Mouse (Mus musculus) adrenal gland, postnatal 36 days (tissue): ENCODE data around the gene AA986860. TPM values are rescaled to one million over a fixed set of nuclear protein-coding genes. Genes with fewer than 3 reads are reported as not detected.

ENCODE experiments used
- DNase-seq, 2 experiments: peaks; one replicate each; pipeline ENCODE4 v3.0.0; 2021; ENCODE audit warnings: mixed read lengths in 1 of 2
- total RNA-seq, 2 experiments: library from RNA; stranded (reverse); gene quantifications; 2 replicates each; pipeline ENCODE4 v1.2.3; 2021

Gene AA986860
- total RNA-seq, 2 experiments from 2014 or later: 2.7 to 13.1 TPM

DNA sequence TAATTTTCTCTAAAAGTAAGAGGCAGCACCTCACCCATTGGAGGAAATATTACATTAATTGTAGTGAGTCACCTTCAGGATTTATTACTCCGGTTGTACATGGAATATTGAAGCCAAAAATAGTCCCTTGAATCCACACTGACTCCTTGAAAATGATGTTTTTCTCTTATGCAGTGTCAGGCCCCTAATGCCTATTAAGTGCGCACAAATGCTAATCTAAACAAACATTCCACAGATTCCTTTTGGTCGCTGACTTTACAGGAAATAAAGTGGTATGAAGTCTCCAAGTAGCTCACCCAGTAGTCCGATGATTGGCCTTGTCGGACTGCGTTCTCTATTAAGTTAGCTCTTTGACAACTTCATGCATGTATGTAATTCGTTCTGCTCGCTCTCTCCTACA is 3.1 kb downstream of the AA986860 start:
- DNase-seq: no peak

DNA sequence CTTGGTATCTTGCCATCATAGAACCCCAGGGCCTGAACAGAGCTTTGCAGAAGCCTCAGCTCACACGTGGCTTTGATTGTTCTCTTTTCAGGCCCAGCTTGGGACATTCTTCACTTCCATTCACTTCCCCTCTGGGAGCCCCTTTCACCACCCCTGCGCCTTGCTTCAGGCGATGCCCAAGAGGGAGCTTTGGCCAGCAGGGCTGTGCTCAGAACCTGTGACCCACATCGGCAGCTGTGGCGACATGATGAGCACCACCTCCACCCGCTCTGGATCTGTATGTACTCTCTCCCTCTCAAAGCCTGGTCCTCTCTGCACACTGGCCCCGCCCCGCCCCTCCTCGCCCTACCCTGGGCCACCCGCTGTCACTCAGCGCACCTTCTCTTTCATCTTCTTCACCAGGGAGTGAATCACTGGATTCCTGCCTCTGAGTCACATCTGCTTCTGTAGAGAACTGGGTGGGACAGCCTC is 5.7 kb downstream of the AA986860 start:
- DNase-seq: peak; percentile 15 to 30

DNA sequence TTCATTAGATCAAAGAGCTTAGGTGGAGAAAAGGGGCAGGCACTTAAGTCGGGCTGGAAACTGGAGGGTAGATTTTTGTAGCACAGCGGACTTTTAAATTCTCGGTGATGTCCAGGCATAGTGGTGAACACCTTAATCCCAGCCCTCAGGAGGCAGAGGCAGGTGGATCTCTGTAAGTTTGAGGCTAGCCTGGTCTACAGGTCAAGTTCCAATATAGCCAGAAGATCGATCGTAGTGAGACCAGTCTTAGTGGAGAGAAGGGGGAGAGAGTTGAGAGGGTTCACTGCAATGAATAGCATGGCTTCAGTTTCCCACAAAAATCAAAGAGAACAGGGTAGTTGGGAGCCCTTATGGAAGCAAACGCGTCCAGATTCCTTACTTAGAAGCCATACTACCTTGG is 6.1 kb downstream of the AA986860 start:
- DNase-seq: no peak

DNA sequence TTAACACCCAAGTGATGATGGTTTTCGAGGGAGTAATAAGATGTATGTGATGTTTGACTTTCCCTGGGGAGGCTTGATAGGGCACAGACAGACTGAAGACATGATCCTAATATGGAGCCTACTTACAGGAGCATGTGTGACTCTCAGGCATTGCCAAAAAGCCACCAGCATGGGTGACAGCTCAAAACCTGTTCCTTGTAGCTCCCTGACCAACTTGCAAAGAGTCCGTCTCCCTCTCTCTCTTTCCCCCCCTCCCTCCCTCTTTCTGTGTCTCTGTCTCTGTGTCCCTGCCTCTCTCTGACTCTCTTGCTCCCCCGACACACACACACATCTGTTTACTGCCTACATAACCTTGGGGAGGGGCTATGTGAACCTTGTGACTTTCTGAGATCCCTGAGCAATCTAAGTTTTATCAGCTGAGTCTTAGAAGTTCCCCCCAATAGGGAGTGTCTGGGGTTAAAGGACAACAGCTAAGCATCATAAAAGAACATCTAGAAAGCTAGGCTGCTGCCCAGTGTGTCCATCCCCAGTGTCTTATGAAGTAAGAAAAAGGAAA is 6.9 kb downstream of the AA986860 start:
- DNase-seq: no peak

DNA sequence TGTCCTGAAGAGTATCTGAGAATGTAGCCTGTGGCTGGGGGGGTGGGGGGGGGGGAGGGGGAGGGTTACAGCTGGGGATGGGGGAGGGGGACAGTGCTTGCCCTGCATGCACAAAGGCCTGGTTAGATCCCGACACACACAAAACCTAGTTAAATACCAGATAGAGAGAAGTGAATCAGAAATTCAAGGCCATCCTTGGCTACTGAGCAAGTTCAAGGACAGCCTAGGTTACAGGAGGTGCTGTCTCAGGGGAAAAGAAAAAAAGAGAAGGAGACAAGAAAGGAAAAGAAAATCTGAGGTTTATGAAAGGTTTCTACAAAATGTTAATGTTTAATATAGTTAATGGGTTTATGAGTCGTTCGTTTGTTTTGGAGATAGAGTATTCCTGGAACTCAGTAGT is 7.9 kb downstream of the AA986860 start:
- DNase-seq: peak in 1 of 2 experiments; percentile 26

DNA sequence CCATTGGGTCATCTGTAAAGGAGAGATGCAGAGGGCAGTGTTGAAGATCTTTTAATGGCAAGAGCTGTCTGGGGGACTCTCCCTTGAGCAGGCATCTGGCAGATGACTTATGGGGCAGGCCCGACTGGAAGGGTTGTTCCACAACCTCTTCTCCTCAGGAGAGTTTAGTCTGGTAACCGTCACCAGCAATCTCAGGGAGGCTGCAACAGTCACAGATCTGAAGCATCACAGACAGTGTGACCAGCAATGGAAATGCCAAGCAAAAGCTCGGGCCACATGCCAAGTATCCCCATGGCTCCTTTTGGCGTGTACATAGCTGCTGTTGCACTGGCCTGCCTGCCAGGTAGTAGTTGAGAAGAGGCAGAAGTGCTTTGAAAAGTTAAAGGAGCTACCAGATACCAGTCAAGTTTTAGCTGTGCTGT is 8.5 kb downstream of the AA986860 start:
- peak; percentile 30 to 31 for DNase-seq

DNA sequence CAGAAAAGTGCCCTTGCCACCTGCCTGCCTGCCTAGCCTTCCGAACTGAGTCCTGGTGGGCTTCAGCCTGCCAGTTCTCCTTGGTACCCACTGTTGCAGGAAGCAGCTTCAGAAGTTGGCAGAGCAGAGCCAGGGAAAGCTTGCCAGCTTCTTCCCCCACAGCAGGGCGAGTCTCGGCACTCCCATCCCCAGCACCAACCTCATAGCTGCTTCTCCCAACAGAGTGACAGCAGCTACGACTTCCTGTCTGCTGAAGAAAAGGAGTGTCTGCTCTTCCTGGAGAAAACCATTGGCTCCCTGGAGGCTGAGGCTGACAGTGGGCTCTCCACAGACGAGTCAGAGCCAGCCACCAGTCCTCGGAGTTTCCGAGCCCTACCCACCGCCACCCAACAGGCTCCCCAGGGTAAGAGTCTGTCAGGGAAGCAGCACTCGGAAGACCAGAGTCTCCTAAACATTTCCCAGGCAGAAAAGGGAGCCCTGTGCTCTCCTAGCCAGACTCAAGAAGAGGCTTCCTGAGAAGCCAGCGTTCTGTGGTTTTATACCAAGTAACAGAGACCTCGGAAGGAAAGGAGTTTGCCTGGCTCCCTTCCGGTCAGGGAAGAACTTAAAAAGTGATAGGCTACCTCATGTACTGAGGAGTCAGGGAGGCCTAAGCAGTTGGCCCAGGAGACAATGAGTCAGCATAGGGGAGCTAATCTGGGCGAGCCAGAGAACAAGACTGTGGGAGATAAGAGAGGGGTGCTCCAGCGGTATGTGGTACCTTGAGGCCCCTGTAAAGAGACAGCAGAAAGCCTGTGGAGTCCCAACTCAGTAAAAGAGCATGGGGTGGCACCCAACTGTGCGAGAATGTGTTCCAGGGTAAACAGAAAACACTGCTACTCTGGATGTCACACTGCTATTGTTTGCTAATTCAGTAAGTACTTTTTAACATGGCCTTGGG is 9.3 kb downstream of the AA986860 start:
- DNase-seq: no peak

DNA sequence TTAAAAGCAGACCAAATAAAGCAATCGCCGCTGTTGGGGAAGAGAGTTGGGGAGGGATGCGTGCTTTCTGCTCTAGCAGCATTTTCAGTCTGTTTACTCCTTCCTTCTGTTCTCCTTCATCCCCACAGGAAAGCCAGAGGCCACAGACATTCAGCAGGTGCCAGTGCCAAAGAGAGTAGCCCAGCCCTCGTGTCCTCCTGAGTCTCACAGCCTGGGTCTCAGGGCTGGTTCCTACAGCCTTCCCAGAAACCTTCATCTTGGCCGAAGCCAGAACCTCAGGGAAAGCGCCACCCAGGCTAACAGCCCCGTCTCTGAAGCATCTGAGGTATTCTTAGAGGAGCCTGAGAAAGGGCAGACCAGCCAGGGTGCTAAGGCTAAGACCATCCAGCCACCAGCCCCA is 10.4 kb downstream of the AA986860 start:
- DNase-seq: no peak

DNA sequence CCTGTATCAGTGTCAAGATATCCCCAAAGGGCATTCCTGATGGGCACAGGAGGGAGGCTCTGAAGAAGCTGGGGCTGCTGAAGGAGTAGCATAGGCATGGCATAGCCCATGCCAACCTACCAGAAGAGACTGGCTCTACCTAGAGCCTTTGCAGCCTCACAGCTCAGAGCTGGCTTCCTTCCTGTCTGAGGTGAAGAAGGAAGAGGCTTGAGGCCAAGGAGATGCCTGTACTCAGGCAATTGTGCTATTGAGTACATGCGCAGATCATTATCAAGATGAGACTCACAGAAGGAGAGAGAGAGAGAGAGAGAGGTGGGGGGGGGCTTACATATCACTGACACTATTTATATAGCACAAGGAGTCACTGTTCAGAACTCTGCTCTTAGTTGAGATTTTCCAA is 12.0 kb downstream of the AA986860 start:
- DNase-seq: no peak

DNA sequence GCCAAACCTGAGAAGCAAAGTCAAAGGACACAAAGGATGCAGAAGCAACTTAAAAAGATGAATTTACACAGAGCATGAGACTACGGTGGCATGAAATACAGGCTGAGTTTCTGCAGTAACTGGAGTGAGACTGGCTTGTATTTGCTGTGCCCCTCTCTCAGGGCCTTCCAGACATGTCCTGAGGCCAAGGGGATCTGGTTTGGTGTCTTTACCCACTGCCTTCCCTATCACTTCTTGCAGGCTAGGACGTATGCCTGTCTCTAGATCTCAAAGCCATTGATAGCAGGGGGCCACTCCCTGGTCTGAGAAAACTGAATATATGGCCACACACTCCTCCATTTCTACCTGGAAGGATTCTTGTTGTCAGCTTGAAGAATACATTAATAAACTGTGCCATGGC is 12.4 kb downstream of the AA986860 start:
- DNase-seq: no peak

DNA sequence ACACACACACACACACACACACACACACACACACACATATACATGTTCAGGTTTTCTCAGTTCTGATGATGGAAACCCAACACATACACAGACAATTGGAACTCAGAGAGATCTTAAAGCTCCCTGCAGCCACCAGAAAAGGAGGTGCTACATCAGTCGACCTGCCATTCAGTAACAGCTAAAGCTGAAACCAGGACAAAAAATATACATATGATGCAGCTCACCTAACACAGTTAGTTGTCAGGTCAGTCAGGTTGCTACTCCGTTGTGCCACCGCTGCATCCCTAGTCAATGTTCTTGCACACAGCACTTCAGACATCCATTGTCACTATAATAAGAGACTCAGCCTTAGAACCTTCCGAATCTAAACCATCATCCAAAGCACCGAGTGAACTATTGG is 13.2 kb downstream of the AA986860 start:
- DNase-seq: no peak

DNA sequence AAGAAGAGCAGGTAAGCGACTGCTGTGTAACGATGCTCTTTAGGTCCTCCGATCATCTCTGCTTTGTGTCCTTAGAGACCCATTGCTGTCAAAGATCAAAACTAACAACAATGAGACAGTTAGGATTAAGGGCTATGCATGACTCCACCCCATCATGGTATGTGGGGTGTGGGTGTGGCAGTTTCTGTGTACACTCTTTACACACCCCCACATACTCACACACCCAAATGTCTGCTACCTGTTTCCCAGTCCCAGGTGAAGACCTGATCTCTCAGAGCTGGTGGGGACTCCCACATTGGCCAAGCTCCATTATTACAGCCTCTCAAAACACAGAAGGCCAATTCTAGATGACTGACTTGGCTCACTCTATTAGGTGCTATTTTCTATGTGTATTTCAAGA is 13.8 kb downstream of the AA986860 start:
- DNase-seq: no peak

DNA sequence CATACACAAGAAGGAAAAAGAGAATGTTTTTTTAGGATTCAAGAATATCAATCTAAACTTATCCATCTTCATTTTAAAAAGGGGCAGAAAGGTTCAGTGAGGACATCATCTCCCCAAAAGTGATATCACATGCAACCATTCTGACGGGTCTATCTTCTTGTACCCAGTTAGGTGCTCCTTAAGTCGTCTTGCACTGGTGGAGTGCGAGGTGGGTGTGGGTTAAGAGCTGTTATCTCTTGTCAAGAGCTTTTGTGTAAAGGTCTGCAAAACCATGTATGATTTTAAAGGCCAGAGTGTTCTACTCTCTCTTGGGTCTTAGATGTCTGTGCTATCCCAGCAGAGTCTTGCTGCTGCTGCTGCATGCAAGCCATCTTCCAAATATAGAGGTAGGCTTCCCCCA is 15.0 kb downstream of the AA986860 start:
- no peak for DNase-seq

DNA sequence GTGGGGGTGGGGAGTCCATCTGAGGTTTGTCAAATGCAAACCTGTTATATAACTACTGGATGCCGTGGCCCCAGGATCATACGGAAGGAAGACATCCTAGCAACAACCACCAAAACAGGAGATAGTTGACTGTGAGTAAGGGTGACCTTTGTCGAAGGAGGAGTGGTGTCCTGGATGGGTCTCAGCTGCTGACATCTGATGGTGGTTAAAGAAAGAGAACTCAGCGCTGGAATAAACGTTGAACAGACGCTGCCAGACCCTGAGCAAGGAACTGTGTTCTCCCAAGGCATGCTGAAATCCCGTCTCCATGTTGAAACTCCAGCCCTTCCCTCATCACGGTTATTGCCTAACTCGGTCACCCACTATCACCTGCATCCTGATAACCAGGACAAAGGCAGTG is 27.9 kb downstream of the AA986860 start:
- no peak for DNase-seq

DNA sequence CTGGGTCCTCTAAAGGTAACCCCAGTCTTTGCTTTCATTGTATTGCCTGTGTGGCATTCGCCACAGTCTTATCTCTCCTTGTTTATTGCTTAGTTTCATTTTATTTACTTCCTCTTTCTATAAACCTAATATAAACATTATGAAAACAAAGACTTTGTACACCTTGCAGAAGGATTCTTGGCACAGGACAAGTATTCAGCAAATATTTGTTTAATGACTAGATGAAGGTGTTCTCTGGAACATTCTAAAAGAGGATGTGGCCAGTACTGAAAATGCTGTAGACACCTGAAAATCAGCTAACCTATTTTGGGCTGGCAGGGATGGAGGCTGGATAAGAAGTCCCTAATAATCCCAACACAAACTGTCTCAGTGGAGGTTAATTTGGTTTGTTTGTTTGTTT is 29.8 kb downstream of the AA986860 start:
- no peak for DNase-seq

DNA sequence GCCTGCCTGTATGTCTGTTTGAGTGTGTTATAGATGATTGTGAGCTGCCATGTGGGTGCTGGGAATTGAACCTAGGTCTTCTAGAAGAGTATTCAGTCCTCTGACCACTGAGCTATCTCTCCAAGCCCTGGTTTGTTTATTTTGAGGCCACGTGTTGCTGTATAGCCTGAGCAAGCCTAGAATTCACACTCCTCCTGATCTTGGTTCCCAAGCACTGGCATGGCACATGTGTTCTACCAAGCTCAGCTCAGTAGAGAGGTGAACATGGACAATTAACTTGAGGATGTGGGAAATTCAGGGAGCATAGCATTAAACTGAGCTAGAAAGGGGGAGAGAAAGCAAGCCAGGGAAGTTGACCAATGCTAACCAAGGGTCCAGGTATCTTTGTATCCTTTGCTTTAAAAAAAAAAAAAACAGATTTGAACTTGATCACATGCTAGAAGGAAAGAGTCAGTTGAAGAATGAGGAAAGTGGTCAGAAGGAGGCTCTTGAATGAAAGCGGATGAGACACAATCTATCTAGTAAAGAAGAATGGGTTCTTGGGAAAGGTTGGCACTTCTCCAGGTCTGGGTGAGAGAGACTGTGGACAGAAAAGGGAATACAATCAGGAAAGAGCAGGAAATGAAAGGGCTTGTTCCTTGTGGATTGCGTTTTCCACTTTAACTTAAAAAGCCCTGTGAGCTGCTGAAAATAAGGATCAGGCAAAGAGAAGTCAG is 30.4 kb downstream of the AA986860 start:
- DNase-seq: no peak

DNA sequence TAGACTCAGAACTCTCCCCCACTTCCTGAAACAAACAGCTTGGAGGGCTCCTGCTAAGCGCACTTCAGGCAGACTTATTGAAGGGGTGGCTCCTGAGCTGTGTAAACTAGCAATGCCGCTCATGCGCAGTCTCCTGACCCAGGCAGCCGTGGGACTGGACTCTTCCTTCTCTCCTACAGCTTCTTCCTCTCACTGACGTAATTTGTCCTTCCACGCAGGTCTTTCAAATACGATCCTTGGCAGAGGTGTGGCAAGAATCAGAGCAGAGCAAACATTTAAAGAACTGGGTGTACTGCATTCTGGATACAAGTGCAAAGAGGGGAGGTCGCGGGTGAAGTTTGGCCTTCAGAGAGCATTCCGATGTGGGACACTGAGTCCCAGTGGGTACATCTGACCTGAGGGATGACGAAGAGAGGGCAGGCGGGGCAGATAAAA is 32.3 kb downstream of the AA986860 start:
- peak in 1 of 2 experiments; percentile 42 for DNase-seq

DNA sequence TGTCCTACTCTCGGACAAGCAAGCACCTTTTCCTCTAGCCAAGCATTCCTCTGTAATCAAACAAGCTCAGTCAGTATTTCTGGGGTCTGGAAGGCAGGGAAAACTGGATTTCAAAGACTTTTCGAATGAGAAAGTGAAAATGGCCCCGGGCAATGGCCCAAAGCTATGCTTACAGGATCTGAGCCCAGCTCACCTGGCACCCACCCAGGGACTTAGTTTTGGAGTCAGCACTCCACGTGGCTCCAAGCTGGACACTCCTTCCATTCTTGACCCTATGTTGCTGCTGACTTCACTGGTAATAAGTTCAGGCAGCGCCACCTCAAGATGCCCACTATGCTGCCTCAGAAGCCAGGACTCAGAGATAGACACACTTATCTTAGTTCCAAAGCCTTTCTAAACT is 35.3 kb downstream of the AA986860 start:
- peak in 1 of 2 experiments; percentile 49 for DNase-seq

DNA sequence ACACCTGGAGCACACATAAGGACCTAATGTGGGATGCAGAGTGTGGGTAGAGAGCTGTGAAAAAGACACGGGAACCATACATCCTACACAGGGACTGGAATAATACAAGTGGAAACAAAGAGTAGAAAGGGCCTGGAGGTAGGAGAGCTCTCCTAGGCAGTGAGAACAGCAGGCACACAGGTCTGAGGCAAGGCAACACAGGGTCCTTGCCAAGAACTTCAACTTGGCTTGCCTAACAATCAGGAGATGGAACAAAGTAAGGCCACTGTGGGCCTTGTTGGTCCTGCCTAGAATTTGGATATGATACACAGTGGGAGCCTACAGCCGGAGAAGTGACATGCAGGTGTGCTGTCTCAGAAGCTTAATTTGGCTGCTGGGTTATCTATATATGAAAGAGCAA is 38.1 kb downstream of the AA986860 start:
- DNase-seq: no peak

DNA sequence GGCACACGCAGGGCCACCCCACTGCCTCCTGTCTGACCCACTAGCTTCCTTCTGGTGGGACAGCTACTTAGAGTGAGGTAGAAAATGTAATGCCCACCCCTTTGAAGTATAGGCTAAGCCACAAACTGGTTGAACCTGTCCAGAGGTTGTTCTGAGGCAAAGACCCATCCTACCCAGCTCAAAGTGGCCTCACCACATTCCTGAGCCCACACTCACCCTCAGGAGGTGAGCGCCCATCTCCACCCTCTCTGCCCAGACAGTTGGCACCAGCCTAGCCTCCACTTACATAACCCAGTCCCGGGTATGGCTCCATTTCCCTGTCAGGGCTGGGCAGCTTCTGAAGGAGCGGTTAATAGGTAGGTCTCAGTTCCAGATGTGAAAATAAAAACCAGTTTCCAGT is 38.7 kb downstream of the AA986860 start:
- DNase-seq: no peak

DNA sequence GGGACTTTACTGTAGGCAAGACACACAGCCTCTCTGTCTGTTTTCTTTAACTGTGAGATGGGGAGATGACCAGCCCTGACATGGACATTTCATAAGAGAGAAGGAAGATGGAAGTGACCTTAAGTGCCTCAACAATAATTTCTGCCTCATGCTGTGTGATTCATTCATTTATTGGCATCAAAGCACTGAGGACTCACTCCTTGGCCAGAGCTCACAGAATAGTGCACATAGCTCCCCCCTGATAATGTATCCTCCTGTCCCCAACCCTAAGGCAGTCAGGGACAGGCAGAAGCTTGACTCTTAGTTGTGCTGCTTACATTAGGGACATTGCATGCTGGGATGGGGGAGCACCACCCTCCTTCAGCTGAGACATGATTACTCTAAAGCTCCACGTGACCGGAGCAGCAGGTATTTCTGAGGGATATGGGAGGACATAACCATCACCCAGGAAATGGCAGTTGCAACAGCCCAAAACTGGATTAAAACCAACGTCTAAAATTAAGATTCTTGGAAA is 39.3 kb downstream of the AA986860 start:
- peak; percentile 24 to 25 for DNase-seq

DNA sequence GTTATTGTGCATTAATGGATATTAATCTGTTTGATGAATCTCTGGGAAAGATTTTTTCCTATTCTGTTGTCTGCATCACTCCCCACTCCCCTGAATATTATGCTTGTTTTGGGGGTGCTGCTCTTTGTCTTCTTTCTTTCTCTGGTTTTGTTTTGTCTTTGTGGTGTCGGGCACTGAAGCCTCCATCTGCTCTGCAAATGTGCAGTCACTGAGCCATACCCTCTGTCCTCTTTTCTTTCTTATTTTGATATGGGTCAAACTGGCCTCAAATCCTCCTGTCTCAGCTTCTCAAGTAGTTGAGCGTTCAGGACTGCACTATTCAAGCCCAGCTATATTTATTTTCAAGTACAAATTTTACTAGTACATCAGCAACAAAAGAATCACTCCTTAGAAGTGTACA is 43.5 kb downstream of the AA986860 start:
- DNase-seq: no peak
